Mouse (Mus musculus) ES-Bruce4 (cell line): ENCODE results near the gene Olfr287.

Experiments
- CTCF ChIP-seq: IDR thresholded peaks from one replicate; pipeline ENCODE4 v1.8.1; 2011; ENCODE audit warnings: low read depth, low read length
- POLR2A ChIP-seq: IDR thresholded peaks from one replicate; pipeline ENCODE4 v1.8.1; 2011; ENCODE audit warnings: low read length; ENCODE audit not compliant: insufficient read depth

GRCm38 (mm10) chr15:98161026-98161805, 59.6 kb downstream of the Olfr287 start:
- TF ChIP-seq POLR2A (no peak), CTCF (no peak)
